Mouse (Mus musculus): ENCODE data around the gene Sirt7.

- TF ChIP-seq CTCF (conservative IDR thresholded peaks at IDR 0.05; ENCODE audit: low read length) (no peak), POU5F1 (IDR thresholded peaks at IDR 0.05; ENCODE audit: borderline replicate concordance, low read length) (no peak)
Measured at GRCm38 (mm10) chr11:120618619-120619535, 6.2 kb downstream of the Sirt7 start.
